Mouse (Mus musculus): ENCODE measurements around the gene Glb1. TPM values are rescaled to one million over a fixed set of nuclear protein-coding genes. Genes with fewer than 3 reads are reported as not detected.

Gene Glb1
- polyA plus RNA-seq, 1 experiment from 2014 or later, result 76.0 TPM

- H3K4me1 ChIP-seq (replicated peaks; ENCODE audit: control insufficient read depth, insufficient read depth, low read length), result no peaks in the 10 kb centered on the region
- peaks cover 37% of the 10 kb centered on the region; the same call in 1 of the 2 replicates for H3K36me3 ChIP-seq (ENCODE audit: control insufficient read depth, insufficient read depth, low read length)
- H3K27ac ChIP-seq (ENCODE audit: low read depth), result no peak overlapping the region
- 81% methylated on average over 3 of the region's 3 CpGs for WGBS
- H3K9me3 ChIP-seq (ENCODE audit: control insufficient read depth, low read length), result no peaks in the 10 kb centered on the region
- H3K4me3 ChIP-seq (ENCODE audit: low read depth, low read length), result no peak overlapping the region
- H3K4me2 ChIP-seq (ENCODE audit: low read length), result no peak overlapping the region
- DNase-seq (ENCODE audit: low spot score), result no peak
- ATAC-seq (replicated peaks; ENCODE audit: low FRiP score, low TSS enrichment, low read depth), result no peak
- no peak overlapping the region for H3K9ac ChIP-seq (ENCODE audit: low read length)
- no peaks in the 10 kb centered on the region for H3K27me3 ChIP-seq (replicated peaks; ENCODE audit: control insufficient read depth, insufficient read depth, low read length)
Measured at GRCm38 (mm10) chr9:114458436-114458835, 57.6 kb downstream of the Glb1 start.

GRCm38 (mm10) chr9:114462569-114462968, 61.7 kb downstream of the Glb1 start:
- Histone ChIP-seq H3K4me1 (replicated peaks; ENCODE audit: control insufficient read depth, insufficient read depth, low read length) (no peaks in the 10 kb centered on the region), H3K4me3 (ENCODE audit: low read depth, low read length) (no peak overlapping the region), H3K4me2 (ENCODE audit: low read length) (no peak overlapping the region), H3K9ac (ENCODE audit: low read length) (no peak overlapping the region), H3K27me3 (replicated peaks; ENCODE audit: control insufficient read depth, insufficient read depth, low read length) (no peaks in the 10 kb centered on the region), H3K27ac (ENCODE audit: low read depth) (no peak overlapping the region), H3K36me3 (ENCODE audit: control insufficient read depth, insufficient read depth, low read length) (peaks cover 36% of the 10 kb centered on the region), H3K9me3 (ENCODE audit: control insufficient read depth, low read length) (no peaks in the 10 kb centered on the region)
- ATAC-seq (replicated peaks; ENCODE audit: low FRiP score, low TSS enrichment, low read depth), result no peak
- DNase-seq (ENCODE audit: low spot score), result no peak
- 88% methylated on average over 7 of the region's 7 CpGs for WGBS

GRCm38 (mm10) chr9:114465442-114465841, 64.6 kb downstream of the Glb1 start:
- Histone ChIP-seq H3K9ac (ENCODE audit: low read length) (no peak overlapping the region), H3K36me3 (ENCODE audit: control insufficient read depth, insufficient read depth, low read length) (peaks cover 27% of the 10 kb centered on the region), H3K4me1 (replicated peaks; ENCODE audit: control insufficient read depth, insufficient read depth, low read length) (no peaks in the 10 kb centered on the region), H3K4me2 (ENCODE audit: low read length) (no peak overlapping the region), H3K4me3 (ENCODE audit: low read depth, low read length) (no peak overlapping the region), H3K27me3 (replicated peaks; ENCODE audit: control insufficient read depth, insufficient read depth, low read length) (no peaks in the 10 kb centered on the region), H3K27ac (ENCODE audit: low read depth) (no peak overlapping the region), H3K9me3 (ENCODE audit: control insufficient read depth, low read length) (no peaks in the 10 kb centered on the region)
- ATAC-seq (replicated peaks; ENCODE audit: low FRiP score, low TSS enrichment, low read depth) (no peak), DNase-seq (ENCODE audit: low spot score) (no peak)
- WGBS, result 71% methylated on average over 6 of the region's 6 CpGs

- H3K27me3 ChIP-seq (replicated peaks; ENCODE audit: control insufficient read depth, insufficient read depth, low read length), result no peaks in the 10 kb centered on the region
- no peak overlapping the region for H3K4me2 ChIP-seq (ENCODE audit: low read length)
- no peaks in the 10 kb centered on the region for H3K4me1 ChIP-seq (replicated peaks; ENCODE audit: control insufficient read depth, insufficient read depth, low read length)
- DNase-seq (ENCODE audit: low spot score) (no peak), ATAC-seq (replicated peaks; ENCODE audit: low FRiP score, low TSS enrichment, low read depth) (no peak)
- peaks cover 19% of the 10 kb centered on the region for H3K36me3 ChIP-seq (ENCODE audit: control insufficient read depth, insufficient read depth, low read length)
- no peak overlapping the region for H3K9ac ChIP-seq (ENCODE audit: low read length)
- H3K9me3 ChIP-seq (ENCODE audit: control insufficient read depth, low read length), result no peaks in the 10 kb centered on the region
- no peak overlapping the region for H3K4me3 ChIP-seq (ENCODE audit: low read depth, low read length)
- WGBS, result 75% methylated on average over 7 of the region's 7 CpGs
- no peak overlapping the region for H3K27ac ChIP-seq (ENCODE audit: low read depth)
Measured at GRCm38 (mm10) chr9:114466871-114467270, 66.0 kb downstream of the Glb1 start.

- Histone ChIP-seq H3K27me3 (replicated peaks; ENCODE audit: control insufficient read depth, insufficient read depth, low read length) (no peaks in the 10 kb centered on the region), H3K4me3 (ENCODE audit: low read depth, low read length) (no peak overlapping the region), H3K27ac (ENCODE audit: low read depth) (no peak overlapping the region), H3K4me2 (ENCODE audit: low read length) (no peak overlapping the region), H3K36me3 (ENCODE audit: control insufficient read depth, insufficient read depth, low read length) (peaks cover 22% of the 10 kb centered on the region), H3K9me3 (ENCODE audit: control insufficient read depth, low read length) (no peaks in the 10 kb centered on the region), H3K9ac (ENCODE audit: low read length) (no peak overlapping the region), H3K4me1 (replicated peaks; ENCODE audit: control insufficient read depth, insufficient read depth, low read length) (no peaks in the 10 kb centered on the region)
- ATAC-seq (replicated peaks; ENCODE audit: low FRiP score, low TSS enrichment, low read depth) (no peak), DNase-seq (ENCODE audit: low spot score) (no peak)
- WGBS, result 74% methylated on average over 5 of the region's 5 CpGs
Measured at GRCm38 (mm10) chr9:114468217-114468616, 67.3 kb downstream of the Glb1 start.

- DNase-seq (ENCODE audit: low spot score) (no peak), ATAC-seq (replicated peaks; ENCODE audit: low FRiP score, low TSS enrichment, low read depth) (no peak)
- peaks cover 22% of the 10 kb centered on the region for H3K36me3 ChIP-seq (ENCODE audit: control insufficient read depth, insufficient read depth, low read length)
- 95% methylated on average over 4 of the region's 4 CpGs for WGBS
- no peaks in the 10 kb centered on the region for H3K4me1 ChIP-seq (replicated peaks; ENCODE audit: control insufficient read depth, insufficient read depth, low read length)
- H3K9me3 ChIP-seq (ENCODE audit: control insufficient read depth, low read length), result no peaks in the 10 kb centered on the region
- H3K27ac ChIP-seq (ENCODE audit: low read depth), result no peak overlapping the region
- H3K9ac ChIP-seq (ENCODE audit: low read length), result no peak overlapping the region
- no peaks in the 10 kb centered on the region for H3K27me3 ChIP-seq (replicated peaks; ENCODE audit: control insufficient read depth, insufficient read depth, low read length)
- H3K4me2 ChIP-seq (ENCODE audit: low read length), result no peak overlapping the region
- H3K4me3 ChIP-seq (ENCODE audit: low read depth, low read length), result no peak overlapping the region
Measured at GRCm38 (mm10) chr9:114468701-114469100, 67.8 kb downstream of the Glb1 start.

- Histone ChIP-seq H3K27ac (ENCODE audit: low read depth) (no peak overlapping the region), H3K9me3 (ENCODE audit: control insufficient read depth, low read length) (no peaks in the 10 kb centered on the region), H3K4me2 (ENCODE audit: low read length) (no peak overlapping the region), H3K9ac (ENCODE audit: low read length) (no peak overlapping the region), H3K4me3 (ENCODE audit: low read depth, low read length) (no peak overlapping the region), H3K27me3 (replicated peaks; ENCODE audit: control insufficient read depth, insufficient read depth, low read length) (no peaks in the 10 kb centered on the region), H3K4me1 (replicated peaks; ENCODE audit: control insufficient read depth, insufficient read depth, low read length) (no peaks in the 10 kb centered on the region), H3K36me3 (ENCODE audit: control insufficient read depth, insufficient read depth, low read length) (peaks cover 7% of the 10 kb centered on the region; the same call in 1 of the 2 replicates)
- 75% methylated on average over 7 of the region's 7 CpGs for WGBS
- no peak for ATAC-seq (replicated peaks; ENCODE audit: low FRiP score, low TSS enrichment, low read depth)
- no peak for DNase-seq (ENCODE audit: low spot score)
Measured at GRCm38 (mm10) chr9:114471892-114472291, 71.0 kb downstream of the Glb1 start.

- Histone ChIP-seq H3K27ac (ENCODE audit: low read depth) (no peak overlapping the region), H3K4me2 (ENCODE audit: low read length) (no peak overlapping the region), H3K27me3 (replicated peaks; ENCODE audit: control insufficient read depth, insufficient read depth, low read length) (no peaks in the 10 kb centered on the region), H3K36me3 (ENCODE audit: control insufficient read depth, insufficient read depth, low read length) (0 out of 2 replicates have a peak, but pooled peaks cover under 1% of the 10 kb centered on the region), H3K9me3 (ENCODE audit: control insufficient read depth, low read length) (no peaks in the 10 kb centered on the region), H3K4me1 (replicated peaks; ENCODE audit: control insufficient read depth, insufficient read depth, low read length) (no peaks in the 10 kb centered on the region), H3K9ac (ENCODE audit: low read length) (no peak overlapping the region), H3K4me3 (ENCODE audit: low read depth, low read length) (no peak overlapping the region)
- ATAC-seq (replicated peaks; ENCODE audit: low FRiP score, low TSS enrichment, low read depth), result no peak
- DNase-seq (ENCODE audit: low spot score), result no peak
- WGBS, result 94% methylated on average over 9 of the region's 9 CpGs
Measured at GRCm38 (mm10) chr9:114477019-114477418, 76.1 kb downstream of the Glb1 start.

- Histone ChIP-seq H3K9me3 (ENCODE audit: control insufficient read depth, low read length) (no peaks in the 10 kb centered on the region), H3K36me3 (ENCODE audit: control insufficient read depth, insufficient read depth, low read length) (no peaks in the 10 kb centered on the region), H3K9ac (ENCODE audit: low read length) (no peak overlapping the region), H3K27ac (ENCODE audit: low read depth) (no peak overlapping the region), H3K4me2 (ENCODE audit: low read length) (no peak overlapping the region), H3K27me3 (replicated peaks; ENCODE audit: control insufficient read depth, insufficient read depth, low read length) (no peaks in the 10 kb centered on the region), H3K4me1 (replicated peaks; ENCODE audit: control insufficient read depth, insufficient read depth, low read length) (no peaks in the 10 kb centered on the region), H3K4me3 (ENCODE audit: low read depth, low read length) (no peak overlapping the region)
- WGBS, result 88% methylated on average over 3 of the region's 3 CpGs
- DNase-seq (ENCODE audit: low spot score), result no peak
- no peak for ATAC-seq (replicated peaks; ENCODE audit: low FRiP score, low TSS enrichment, low read depth)
Measured at GRCm38 (mm10) chr9:114480940-114481339, 80.1 kb downstream of the Glb1 start.
